Mouse (Mus musculus): ENCODE measurements around the gene Gja4.

Gene Gja4

GRCm38 (mm10) chr4:127324296-127324695 lies 10.5 kb upstream of the Gja4 start:
- DNase-seq (ENCODE audit: low spot score in 2 of 2): no peak

DNA sequence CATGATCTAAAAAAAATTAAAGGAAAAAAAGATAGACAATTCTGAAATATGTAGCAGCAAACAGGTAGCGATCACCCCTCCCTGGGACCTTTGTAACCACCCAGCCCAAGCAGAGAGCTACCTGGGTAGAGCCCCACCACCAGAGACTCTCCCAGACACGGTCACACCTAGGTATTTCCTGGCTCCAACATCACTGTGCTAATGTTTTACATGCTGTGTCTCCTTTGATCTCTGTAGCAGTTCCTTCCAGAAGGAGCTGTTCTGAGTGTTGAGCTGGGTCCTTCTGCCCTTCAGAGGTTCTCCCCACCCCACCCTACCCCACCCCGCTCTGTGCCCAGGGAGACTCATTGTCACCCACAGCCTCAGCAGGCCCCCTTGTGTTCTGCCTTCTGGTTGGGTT lies 9.8 kb upstream of the Gja4 start:
- DNase-seq (ENCODE audit: low spot score in 2 of 2): no peak

GRCm38 (mm10) chr4:127319613-127320012 lies 5.8 kb upstream of the Gja4 start:
- peak in 1 of 2 experiments; percentile 65 for DNase-seq (ENCODE audit: low spot score in 2 of 2)

GRCm38 (mm10) chr4:127317143-127317542 lies 3.3 kb upstream of the Gja4 start:
- DNase-seq (ENCODE audit: low spot score in 2 of 2): no peak

GRCm38 (mm10) chr4:127315753-127316152 lies 1.9 kb upstream of the Gja4 start:
- DNase-seq (ENCODE audit: low spot score in 2 of 2): no peak

GRCm38 (mm10) chr4:127314585-127314984 lies 746 bp upstream of the Gja4 start:
- no peak for DNase-seq (ENCODE audit: low spot score in 2 of 2)

- no peak for DNase-seq (ENCODE audit: low spot score in 2 of 2)
Measured at GRCm38 (mm10) chr4:127312349-127312748, 1.5 kb downstream of the Gja4 start.

- no peak for DNase-seq (ENCODE audit: low spot score in 2 of 2)
Measured at GRCm38 (mm10) chr4:127311561-127311960, 2.3 kb downstream of the Gja4 start.

DNA sequence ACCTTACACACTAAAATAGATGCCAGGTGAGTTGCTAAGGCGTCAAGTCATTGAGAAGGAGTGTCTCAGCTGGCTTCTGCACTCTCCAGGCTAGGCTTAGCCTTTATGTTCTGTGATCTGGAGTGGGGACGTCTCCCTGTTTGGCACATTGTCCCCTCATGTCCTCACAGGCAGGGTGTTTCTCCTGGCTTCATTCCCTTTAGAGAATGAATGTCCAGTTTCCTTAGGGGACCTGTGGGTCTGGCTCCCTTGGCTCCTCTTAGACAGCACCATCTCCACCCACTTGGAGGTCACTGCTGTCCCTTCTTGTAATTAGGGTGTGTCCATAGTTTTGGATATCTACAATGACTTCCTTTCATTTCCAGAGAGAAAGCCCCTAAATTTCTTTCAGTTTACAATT lies 6.9 kb downstream of the Gja4 start:
- no peak for DNase-seq (ENCODE audit: low spot score in 2 of 2)

DNA sequence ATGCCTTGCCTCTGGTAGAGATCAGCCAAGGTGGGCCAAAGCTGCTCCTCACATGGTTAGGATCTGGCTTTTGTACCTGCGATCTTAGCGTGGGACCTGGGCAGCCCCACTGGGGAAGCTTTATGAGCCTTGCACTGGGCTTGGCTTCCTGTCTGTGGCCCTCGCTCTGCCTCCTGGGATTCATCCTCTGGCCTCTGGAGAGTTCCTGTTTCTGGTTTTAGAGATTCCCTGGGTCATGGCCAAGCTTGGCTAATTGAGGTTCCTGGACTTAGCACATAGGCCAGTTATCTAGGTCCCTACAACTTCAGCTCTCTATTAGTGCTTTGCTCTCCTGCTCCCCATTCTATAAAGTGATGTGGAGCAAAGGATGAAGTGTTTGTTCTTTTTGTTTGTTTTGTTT lies 10.0 kb downstream of the Gja4 start:
- DNase-seq (ENCODE audit: low spot score in 2 of 2): no peak

DNA sequence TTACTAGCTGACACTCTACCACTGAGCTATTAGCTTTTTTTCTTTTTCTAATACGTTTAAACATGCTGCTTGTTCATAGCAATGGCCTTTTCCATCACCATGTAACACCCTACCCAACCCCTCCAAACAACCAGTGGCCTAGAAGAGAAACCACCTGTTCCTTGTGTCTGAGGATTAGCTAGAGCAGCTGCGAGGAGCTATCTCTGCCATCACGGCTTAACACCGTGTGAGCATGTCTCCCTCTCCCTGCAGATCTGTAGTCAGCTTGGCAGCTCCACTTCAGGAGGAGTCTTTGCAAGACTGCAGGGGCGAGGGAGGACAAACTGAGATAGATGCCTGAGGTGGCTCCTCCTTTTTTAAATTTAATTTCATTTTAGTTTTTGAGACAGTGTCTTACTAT lies 13.3 kb downstream of the Gja4 start:
- no peak for DNase-seq (ENCODE audit: low spot score in 2 of 2)

GRCm38 (mm10) chr4:127292631-127293030 lies 21.2 kb downstream of the Gja4 start:
- DNase-seq (ENCODE audit: low spot score in 2 of 2): no peak

DNA sequence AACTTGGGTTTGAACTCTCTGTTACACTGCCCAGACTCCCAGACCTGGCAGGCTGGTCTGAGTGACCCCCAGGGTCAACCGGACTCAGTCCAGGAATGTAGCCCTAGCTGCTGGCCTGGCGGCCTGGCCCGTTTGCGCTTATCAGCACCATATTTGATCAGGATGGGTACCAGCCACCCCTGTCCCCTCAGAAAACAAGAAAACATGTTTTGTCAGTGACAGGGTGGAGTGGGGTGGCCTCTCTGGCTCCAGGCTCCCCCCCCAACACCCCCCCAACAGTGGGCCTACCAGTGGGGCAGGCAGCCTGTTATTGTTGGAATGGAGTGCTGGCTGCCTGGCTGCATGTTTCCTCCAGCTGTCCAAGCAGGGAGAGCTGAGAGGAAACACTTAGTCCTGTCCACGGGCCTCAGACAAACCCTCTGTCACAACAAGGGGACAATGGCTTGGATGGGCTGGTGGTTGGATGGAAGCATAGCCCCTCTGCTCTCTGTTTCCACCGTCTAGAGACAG lies 24.7 kb downstream of the Gja4 start:
- DNase-seq (ENCODE audit: low spot score in 2 of 2): no peak

- DNase-seq (ENCODE audit: low spot score in 2 of 2): no peak
Measured at GRCm38 (mm10) chr4:127286907-127287306, 26.9 kb downstream of the Gja4 start.

DNA sequence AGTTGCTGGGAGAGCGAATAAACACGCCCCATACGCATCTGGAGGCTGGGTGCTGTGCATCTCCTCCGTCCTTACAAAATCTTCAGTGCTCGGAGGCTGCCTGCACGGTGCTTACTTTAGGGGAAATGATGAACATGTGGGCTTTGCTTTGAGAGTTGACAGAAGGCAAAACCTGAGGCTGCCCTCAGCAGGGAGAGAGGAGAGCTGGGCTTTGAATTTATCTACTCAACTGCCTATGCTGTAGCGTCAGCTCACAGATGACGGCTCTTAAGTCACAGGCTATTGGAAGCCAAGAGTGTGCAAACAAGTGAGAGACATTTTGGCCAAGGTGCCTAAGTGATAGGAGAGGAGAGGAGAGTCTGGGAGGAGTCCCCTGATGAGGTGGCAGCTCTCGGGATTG lies 34.6 kb downstream of the Gja4 start:
- DNase-seq (ENCODE audit: low spot score in 2 of 2): no peak

GRCm38 (mm10) chr4:127278451-127279001 lies 35.3 kb downstream of the Gja4 start:
- DNase-seq (ENCODE audit: low spot score in 2 of 2): no peak

DNA sequence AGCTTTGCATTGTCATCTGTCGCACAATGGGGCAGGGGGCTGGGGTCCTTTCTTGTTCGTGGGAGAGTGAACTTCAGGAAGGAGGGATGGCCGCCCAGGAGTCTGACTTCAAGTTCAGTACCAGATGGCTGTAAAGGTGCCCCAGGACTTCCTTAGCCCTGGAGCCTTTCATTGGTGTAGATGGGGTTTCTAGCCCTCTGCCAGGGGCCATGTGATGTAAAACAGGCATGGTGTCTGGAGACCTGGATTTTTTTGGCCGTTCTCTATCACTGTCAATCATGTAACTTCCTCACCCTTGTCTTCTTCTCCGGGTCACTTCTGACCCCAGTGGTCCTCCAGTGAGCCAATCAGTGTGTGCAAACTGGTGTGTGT lies 49.7 kb downstream of the Gja4 start:
- no peak for DNase-seq (ENCODE audit: low spot score in 2 of 2)

DNA sequence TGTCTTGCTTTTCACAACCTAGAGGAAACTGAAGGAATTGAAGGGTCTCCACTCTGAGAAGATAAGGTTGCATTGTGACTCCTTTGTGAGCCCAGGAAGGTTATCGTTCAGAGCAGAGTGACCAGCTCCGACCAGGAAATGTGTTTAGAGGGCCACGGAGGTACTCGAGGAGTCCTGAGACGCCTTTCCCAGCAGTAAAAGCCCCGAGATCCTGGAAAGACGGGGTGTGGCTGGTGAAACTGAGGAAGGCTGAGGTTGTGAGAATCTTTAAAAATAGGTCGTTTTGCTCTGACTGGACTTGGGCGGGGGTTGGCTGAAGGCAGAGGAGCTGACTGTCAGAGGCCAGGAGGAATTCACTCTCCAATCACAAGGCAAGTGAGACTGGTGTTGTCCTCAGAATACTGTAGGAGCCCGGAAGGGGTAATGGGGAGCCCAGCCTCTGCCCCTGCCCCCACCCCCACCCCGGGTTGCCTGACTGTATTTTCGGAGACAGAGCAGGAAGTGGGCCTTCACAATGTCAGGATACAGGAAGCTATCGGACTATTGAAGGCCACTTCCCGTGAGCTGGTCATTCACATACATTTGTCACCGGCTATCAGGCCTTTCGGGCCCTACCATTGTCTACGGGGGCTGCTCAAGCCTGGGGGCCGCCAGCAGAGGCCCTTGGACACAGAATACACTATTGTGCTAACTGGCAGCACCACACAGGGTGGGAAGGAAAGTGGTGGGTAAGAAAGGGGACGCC lies 50.2 kb downstream of the Gja4 start:
- no peak for DNase-seq (ENCODE audit: low spot score in 2 of 2)

- DNase-seq (ENCODE audit: low spot score in 2 of 2): no peak
Measured at GRCm38 (mm10) chr4:127261601-127262000, 52.2 kb downstream of the Gja4 start.
